Mouse (Mus musculus): ENCODE measurements around the gene Cavin3.

DNA sequence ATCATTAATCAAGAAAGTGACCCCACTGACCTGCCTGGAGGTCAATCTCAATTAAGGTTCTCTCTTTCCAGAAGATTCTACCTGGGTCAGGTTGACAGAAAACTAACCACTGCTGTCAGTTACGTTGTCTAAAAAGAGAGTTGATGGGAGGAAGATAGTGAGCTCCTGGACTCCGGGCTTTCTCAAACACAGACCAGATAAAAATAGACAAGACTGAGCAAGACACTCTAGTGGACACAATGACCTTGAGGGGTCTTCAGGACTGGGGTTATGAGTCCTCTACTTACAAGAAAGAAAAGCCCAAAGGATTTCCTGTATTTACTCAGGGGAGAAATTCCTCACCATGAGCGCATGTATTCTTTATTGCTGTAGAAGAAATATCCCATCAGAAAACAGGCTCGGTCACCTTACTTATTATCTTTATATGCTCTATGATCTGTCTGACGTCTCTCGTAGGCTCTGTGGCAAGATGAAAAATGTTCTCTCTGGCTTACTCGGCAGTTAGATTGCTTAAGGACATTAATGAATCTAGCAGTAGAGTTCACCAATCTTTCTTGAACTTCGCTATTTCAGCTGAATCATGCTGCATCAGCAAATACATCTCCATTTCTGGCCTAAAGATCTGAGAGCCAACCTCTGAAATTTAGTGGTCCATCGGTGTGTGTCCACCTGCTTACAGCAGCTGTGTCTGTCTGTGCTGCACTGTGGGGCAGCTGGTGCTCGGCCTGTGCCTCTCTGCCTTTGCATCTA, 5.2 kb downstream of the Cavin3 start:
- TF ChIP-seq EP300 (IDR thresholded peaks at IDR 0.05; ENCODE audit: low read depth) (no peak), CTCF (IDR thresholded peaks at IDR 0.05; ENCODE audit: low read depth) (no peak)
